29 mouse cellular contexts compared by ENCODE assay signal in the genomic region with DNA sequence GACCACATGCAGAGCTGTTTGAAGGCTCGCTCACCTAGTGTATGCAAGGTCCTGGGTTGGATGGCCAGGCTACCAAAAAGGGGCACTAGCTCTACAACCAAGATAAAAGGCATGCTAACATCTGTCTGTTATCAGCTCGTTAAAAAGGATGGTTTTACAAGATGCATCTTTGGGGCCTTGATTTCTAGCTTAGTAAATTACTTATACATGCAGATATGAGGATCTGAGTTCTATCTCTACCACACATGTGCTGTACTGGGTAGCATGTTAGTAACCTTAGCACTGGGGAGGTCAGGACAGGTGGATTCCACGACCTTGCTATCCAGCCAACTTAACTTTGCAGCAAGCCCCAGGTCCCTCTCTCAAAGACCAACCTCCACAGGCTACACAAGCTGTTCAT. TPM values are rescaled to one million over a fixed set of nuclear protein-coding genes. Genes with fewer than 3 reads are reported as not detected.
DNase-seq lines count a peak whose midpoint lies in the region; ATAC-seq and TF ChIP-seq lines count a peak whose summit lies in the region.
"Had no signal": no experiment of that assay in that cellular context is flagged by ENCODE, and none has a peak within 500 bp of the region (broad histone marks: within the 10 kb centered on the region; RNA-seq: fewer than 3 reads in every experiment).

No protein-coding gene starts in this region.

- H3K36me3 ChIP-seq in G1E (replicated peaks) = peaks cover 26% of the 10 kb centered on the region
- peaks cover 10% of the 10 kb centered on the region for H3K36me3 ChIP-seq in liver, embryonic 12.5 days
- no peaks in the 10 kb centered on the region for H3K36me3 ChIP-seq in liver, postnatal 0 days (replicated peaks; ENCODE audit: insufficient read depth, low read length)
- H3K36me3 ChIP-seq: embryonic facial prominence, embryonic 12.5 days had no signal

- no peaks in the 10 kb centered on the region for H3K27me3 ChIP-seq in G1E (ENCODE audit: insufficient read depth, low read length)
- H3K27me3 ChIP-seq in liver, embryonic 12.5 days (replicated peaks) = no peaks in the 10 kb centered on the region
- H3K27me3 ChIP-seq in liver, postnatal 0 days (ENCODE audit: insufficient read depth, low read length) = no peaks in the 10 kb centered on the region
- H3K27me3 ChIP-seq: embryonic facial prominence, embryonic 12.5 days; heart, embryonic 12.5 days; hindbrain, embryonic 13.5 days; neural tube, embryonic 13.5 days had no signal

- H3K27ac ChIP-seq in liver, embryonic 12.5 days = peak overlapping the region; percentile 46
- H3K27ac ChIP-seq in liver, postnatal 0 days (ENCODE audit: low read depth) = no peak overlapping the region
- H3K27ac ChIP-seq: embryonic facial prominence, embryonic 12.5 days; gastrocnemius, adult 2 months; hindbrain, embryonic 13.5 days; neural tube, embryonic 13.5 days had no signal

- peaks cover 48% of the 10 kb centered on the region for H3K4me1 ChIP-seq in G1E (ENCODE audit: insufficient read depth, low read depth, low read length)
- H3K4me1 ChIP-seq in liver, embryonic 12.5 days = peaks cover 37% of the 10 kb centered on the region
- H3K4me1 ChIP-seq in liver, postnatal 0 days (ENCODE audit: insufficient read depth) = peaks cover 4% of the 10 kb centered on the region
- H3K4me1 ChIP-seq: embryonic facial prominence, embryonic 12.5 days; hindbrain, embryonic 13.5 days; neural tube, embryonic 13.5 days had no signal

- DNase-seq in G1E (ENCODE audit: low spot score) = no peak
- peak; percentile 56 for DNase-seq in c-Kit-positive CD71-positive TER-119-positive erythroid progenitor cells, embryonic 14.5 days (ENCODE audit: low spot score)
- DNase-seq in liver, postnatal 0 days = no peak
- no peak for DNase-seq in kidney, postnatal 36 days
- DNase-seq in neural tube, embryonic 10.5 days (ENCODE audit: extremely low spot score, low spot score) = no peak
- no peak for DNase-seq in Muller cell, postnatal 12 days (ENCODE audit: inconsistent ontology term)
- DNase-seq: adrenal gland, adult 8-10 months; cerebellum, adult 11-12 months; cerebellum, adult 9-11 months; embryo, embryonic 11 days; gastrocnemius, adult 2 months; gastrocnemius, postnatal 36 days; heart, adult 18-20 months; heart, postnatal 4 days; kidney, adult 9 months; kidney, postnatal 10 days; layer of hippocampus, adult 9-11 months; lung, postnatal 36 days; thymus, postnatal 14 days had no signal

- peak overlapping the region; percentile 18 for H3K4me2 ChIP-seq in liver, embryonic 12.5 days
- H3K4me2 ChIP-seq in liver, postnatal 0 days (ENCODE audit: low read depth, low read length) = no peak overlapping the region
- H3K4me2 ChIP-seq: embryonic facial prominence, embryonic 12.5 days; heart, embryonic 12.5 days; hindbrain, embryonic 13.5 days; neural tube, embryonic 13.5 days had no signal

- no peak overlapping the region for H3K4me3 ChIP-seq in G1E (ENCODE audit: low read depth, low read length)
- H3K4me3 ChIP-seq in liver, embryonic 12.5 days = no peak overlapping the region
- H3K4me3 ChIP-seq in liver, postnatal 0 days (ENCODE audit: low read depth, low read length) = no peak overlapping the region
- H3K4me3 ChIP-seq: embryonic facial prominence, embryonic 12.5 days; gastrocnemius, adult 2 months; heart, embryonic 12.5 days; hindbrain, embryonic 13.5 days; myocyte; neural tube, embryonic 13.5 days had no signal

- peak; percentile 91 for TF ChIP-seq EP300 in liver, postnatal 0 days (IDR thresholded peaks at IDR 0.05; ENCODE audit: low read depth)

- TF ChIP-seq CTCF in G1E (IDR thresholded peaks at IDR 0.05; ENCODE audit: low read depth, low read length) = no peak
- TF ChIP-seq CTCF in liver, postnatal 0 days (IDR thresholded peaks at IDR 0.05; ENCODE audit: low read depth) = no peak

- WGBS in liver, embryonic 12.5 days (ENCODE audit: insufficient replicate concordance) = 46% methylated on average over 3 of the region's 3 CpGs
- WGBS in liver, postnatal 0 days (ENCODE audit: insufficient replicate concordance) = 63% methylated on average over 3 of the region's 3 CpGs

- peak; percentile 73 for ATAC-seq in G1E (ENCODE audit: extremely low read depth, insufficient number of reproducible peaks, low FRiP score, poor library complexity, severe bottlenecking)
- ATAC-seq in liver, embryonic 12.5 days = peak; percentile 90
- ATAC-seq in liver, postnatal 0 days = peak; percentile 23; the same call in 1 of the 2 replicates
- ATAC-seq: activated CD4-positive, CD25-positive, alpha-beta regulatory T cell, adult 4 months; forebrain, embryonic 16.5 days; intestine, embryonic 16.5 days; midbrain, embryonic 16.5 days had no signal

- no peak overlapping the region for H3K9ac ChIP-seq in liver, embryonic 12.5 days
- H3K9ac ChIP-seq in liver, postnatal 0 days (replicated peaks) = no peak overlapping the region
- H3K9ac ChIP-seq: embryonic facial prominence, embryonic 12.5 days; heart, embryonic 12.5 days; hindbrain, embryonic 13.5 days; neural tube, embryonic 13.5 days had no signal

- H3K9me3 ChIP-seq in G1E (replicated peaks) = no peaks in the 10 kb centered on the region
- H3K9me3 ChIP-seq in liver, embryonic 12.5 days (replicated peaks) = no peaks in the 10 kb centered on the region
- no peaks in the 10 kb centered on the region for H3K9me3 ChIP-seq in liver, postnatal 0 days (ENCODE audit: low read length)
- H3K9me3 ChIP-seq: embryonic facial prominence, embryonic 12.5 days; heart, embryonic 12.5 days; hindbrain, embryonic 13.5 days; neural tube, embryonic 13.5 days had no signal

RNA-seq across cellular contexts. Expression of a gene that starts 46.4 kb away (rescaled TPM):
- 20.9 and 24.5 TPM in 2 replicates for total RNA-seq in G1E (2014; fragmentation: Nextera tagmentation)
- 27.4 and 30.4 TPM in 2 replicates for total RNA-seq in G1E (2017)
- polyA plus RNA-seq in G1E (2012) = 5.3 and 6.1 TPM in 2 replicates
- polyA plus RNA-seq in liver, embryonic 12.5 days (2016; fragmentation: Nextera tagmentation; extraction: Ambion mirVana) = 7.1 and 8.2 TPM in 2 replicates
- polyA plus RNA-seq in liver, postnatal 0 days (2015; fragmentation: Nextera tagmentation; extraction: Ambion mirVana) = 1.2 and 1.6 TPM in 2 replicates

Comparison
In these comparisons a context has a peak if more than half of its experiments do, and no peak if none do; other contexts are left out.
1. ATAC-seq: peak in every context shown above with its lines; median percentile 90 in liver, embryonic 12.5 days; 73 in G1E; 23 in liver, postnatal 0 days.